Mouse (Mus musculus) gastrocnemius, postnatal 10 days (tissue): ENCODE data around the gene Commd9. TPM values are rescaled to one million over a fixed set of nuclear protein-coding genes. Genes with fewer than 3 reads are reported as not detected.

ENCODE experiments used
- DNase-seq: peaks from one replicate; pipeline ENCODE4 v3.0.0; 2021; ENCODE audit warnings: mixed read lengths
- long read RNA-seq, 2 experiments: library from polyadenylated mRNA; stranded (forward); transcript quantifications; one replicate each; pipeline ENCODE4 v2.0.0; 2021
- total RNA-seq, 2 experiments: library from RNA; stranded (reverse); gene quantifications; 2 replicates each; pipeline ENCODE4 v1.2.3; 2021

Commd9 gene
- 10 to 100 TPM; 34.5 to 36.4 TPM for total RNA-seq
- long read RNA-seq, experiment 1, transcript Commd9-201 (6 exons, 1,191 nt): major isoform, 38 of 41 reads
- long read RNA-seq, experiment 1, partial matches to known transcripts: 0 of 41 reads
- long read RNA-seq, experiment 1, other reads (novel, unspliced or antisense): 3 of 41 reads
- long read RNA-seq, experiment 2, transcript Commd9-201 (6 exons, 1,191 nt): major isoform, 41 of 43 reads
- long read RNA-seq, experiment 2, partial matches to known transcripts: 0 of 43 reads
- long read RNA-seq, experiment 2, other reads (novel, unspliced or antisense): 2 of 43 reads

DNA sequence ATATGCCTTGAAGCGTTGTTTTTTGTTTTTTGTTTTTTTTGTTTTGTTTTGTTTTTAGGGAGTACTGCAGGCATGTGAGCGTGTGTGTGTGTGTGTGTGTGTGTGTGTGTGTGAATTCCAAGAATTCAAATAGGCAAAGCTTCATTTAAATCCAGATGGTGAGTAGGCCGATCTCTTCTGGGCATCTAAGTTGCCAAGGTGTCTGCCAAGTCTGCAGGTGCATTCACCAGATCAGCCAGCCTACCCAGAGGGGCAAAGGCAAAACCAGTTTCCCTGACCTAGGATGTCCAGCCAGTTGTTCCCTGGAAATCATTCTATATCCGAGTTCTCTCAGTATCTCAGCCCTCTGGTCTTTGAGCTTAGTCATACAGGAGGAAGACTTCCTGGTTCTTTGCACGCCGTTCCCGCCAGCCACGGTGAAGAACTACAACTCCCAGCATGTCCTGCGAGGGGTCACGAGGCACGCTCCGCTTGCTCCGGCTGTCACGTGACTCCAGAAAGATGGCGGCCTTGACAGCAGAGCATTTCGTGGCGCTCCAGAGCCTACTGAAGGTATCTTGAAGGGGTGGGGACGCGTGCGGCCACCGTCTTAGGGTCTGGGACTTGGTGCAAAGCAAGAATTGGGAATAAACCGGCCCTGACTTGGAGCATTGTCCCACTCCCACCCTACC lies at the start of gene Commd9:
Gene Commd9 (plus strand): TSS at position 480 of the 671 bp plus-strand sequence.
- DNase-seq: peak; percentile 90

DNA sequence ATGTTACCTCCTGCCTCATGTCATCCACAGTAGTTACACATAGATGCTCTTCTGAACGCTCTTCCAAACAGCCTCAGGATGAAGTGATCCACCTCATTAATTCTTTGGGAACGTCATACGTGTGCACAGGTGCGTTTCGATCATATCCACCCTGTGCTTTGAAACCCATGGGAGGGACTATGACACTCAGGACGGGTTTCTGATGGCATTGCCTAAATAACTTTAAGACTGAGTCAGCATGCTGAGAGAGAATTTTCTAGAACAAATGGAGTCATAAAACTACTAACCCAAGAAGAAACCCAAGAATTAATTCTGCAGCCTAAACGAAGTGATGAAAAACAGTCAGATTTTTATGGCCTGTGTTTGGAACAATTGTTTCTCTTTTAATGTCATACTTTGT lies 43.3 kb upstream of the Commd9 start:
- no peak for DNase-seq

DNA sequence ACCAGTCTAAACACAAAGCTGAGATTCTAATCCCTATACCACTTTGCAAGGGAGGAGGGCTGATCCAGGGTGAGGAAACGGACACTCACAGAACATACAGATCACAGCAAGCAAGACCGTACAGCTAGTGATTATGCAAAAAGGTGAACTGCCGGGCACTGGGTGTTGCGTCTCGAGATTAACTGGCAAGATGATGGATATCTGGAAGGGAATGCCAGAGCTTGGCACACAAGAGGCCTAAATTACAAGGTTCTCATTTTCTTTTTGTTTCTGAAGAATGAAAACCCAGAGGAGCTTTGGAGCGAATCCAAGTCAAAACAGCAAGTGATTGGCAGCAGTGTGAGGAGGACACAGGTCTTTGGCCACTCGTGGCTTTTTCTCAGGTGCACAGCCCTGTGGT lies 31.3 kb upstream of the Commd9 start:
- no peak for DNase-seq

DNA sequence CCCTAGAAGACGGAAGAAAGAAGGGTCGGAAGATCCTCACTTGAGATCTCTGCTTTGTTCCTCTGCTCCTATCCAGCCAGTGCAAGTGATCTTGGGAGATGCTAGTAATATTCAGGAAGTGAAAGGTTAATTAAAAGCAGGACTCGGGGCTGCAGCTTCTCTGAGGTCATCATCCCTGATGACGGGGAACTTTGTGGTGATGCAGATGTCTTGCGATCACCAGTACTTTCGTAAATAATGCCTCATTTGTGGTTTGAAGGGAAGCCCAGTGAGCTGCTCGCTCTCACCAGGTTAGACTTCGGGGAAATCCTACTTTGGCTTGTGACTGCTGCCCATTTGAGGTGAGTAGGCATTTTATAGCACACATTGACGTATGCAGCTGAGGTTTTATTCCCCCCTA lies 29.9 kb upstream of the Commd9 start:
- no peak for DNase-seq

DNA sequence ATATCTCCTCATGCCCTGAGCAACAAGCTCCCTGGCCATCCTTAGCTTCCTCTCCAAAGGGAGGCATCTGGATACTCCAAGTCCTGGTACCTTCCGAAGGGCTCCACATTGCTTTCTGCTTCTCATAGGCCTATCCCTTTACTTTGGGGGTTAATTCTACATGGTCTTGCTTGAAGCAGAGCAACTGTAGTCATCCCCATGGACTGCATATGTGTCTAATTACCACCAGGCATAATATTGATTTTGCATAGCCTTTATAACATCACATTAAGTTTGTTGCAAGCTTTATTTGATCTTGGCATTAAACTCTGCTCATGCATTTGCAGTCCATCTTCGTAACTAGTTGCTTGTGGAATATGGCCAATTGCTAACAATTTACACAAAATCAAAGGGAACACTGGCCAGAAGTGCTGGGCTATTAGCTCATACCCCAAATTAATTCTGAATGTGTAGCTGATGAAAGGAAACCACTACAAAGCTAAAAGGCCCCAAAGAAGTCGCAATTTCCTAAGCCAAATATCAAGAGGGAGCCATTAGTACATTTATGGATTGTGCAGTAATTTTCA lies 25.0 kb upstream of the Commd9 start:
- no peak for DNase-seq

DNA sequence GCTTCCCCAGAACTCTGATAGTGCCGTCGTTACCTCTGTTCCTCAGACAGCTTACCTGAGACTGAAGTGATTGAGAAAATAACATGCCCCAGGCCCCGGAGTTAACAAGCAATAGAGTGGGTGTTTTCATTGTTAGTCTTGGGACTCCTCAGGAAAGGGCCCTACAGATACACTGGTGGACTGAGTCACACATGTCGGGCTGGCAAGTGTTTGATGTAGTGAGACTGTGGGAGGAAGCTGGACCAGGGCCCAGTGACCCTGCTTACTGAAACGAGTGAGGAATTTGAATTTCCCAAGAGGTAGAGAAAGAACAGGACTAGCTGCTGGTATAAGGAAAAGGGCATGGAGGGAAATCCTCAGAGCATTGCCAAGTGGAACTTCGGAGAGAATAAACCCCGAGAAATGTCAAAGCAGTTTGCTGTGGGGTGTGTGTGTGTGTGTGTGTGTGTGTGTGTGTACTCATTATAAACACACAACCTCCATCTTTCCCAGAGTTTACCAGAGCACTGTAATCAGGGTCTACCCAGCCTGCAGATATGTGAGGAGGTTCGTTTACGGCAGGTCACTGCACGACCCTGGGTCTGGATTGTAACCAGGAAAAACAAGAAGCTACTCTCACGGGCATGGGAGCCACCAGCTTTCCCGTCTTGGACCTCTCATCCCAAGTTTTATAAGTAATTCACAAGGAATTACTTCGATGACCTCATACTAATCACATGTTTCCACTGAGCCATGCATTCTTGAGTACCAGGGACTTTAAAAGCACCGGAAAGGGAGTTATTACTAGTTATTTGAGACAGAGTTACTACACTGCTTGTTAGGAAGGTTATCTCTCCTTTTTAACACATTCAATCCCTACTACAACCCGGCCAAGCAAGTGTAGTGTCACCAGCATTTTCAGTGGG lies 23.6 kb upstream of the Commd9 start:
- no peak for DNase-seq

DNA sequence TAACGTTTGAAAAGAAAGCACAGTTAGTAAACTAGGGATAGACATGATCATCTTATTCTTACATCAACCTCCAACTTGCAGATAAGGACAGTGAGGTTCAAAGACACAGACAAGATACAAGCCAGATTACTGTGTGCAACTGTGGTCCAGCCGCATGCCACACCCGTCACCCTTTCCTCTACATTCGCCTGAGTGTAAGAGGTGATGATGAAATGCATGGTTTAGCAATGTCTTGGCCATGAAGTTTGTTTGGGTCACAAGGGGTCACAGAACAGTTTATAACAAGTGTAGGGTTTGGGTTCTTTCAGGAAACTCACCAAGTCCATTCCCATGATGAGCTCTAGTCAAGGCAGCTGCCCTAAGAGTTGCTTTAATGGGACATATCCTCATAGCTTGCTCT lies 17.4 kb upstream of the Commd9 start:
- no peak for DNase-seq

DNA sequence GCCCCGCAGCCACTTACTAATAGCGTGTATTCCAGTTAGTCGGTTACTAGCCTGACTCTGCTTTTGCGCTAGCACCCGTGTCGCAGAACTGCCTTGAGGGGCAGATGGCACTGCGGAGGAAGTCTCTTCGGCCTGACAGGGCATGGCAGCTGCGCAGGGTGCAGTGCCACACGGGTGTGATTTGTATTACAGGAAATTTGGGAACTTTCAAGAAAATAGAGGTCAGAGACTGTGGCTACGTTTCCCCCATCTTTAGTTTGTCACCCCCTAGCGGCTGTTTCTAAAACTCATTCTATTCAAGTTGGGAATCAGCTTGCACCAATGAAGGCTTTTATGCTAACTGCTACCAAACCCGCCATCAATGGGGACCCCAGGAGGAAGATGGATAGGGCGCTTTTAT lies 14.9 kb upstream of the Commd9 start:
- peak; percentile 35 for DNase-seq

DNA sequence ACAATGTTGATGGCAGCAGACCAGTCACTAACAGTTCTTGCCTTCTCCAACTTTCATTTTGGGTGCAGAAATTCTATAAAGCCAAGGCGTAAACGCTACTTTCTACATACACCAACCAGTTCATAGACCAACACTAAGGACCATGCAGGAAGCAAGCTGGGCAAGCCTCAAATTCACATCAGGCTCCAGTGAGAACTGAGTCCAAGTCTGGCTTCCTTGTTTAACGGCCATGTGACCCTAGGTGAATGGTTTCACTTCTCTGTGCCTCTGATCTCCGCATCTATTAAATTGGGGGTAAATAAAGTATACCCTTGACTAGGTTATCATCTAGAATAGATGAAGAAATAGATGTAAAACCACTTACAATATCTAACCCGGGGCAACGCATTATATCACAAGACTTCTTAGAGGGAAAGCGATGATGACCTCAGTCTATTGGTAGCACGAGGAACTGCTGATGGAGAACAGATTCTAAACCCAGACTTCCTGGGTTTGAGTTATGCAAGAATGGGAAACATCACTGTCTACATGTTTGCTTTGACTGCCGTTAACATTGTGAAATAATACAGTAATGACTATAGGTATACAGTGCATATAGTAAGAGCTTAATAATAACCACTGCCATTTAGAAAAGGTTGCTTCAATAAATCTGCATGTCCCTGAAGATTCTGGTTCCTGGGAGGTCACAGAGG lies 4.4 kb upstream of the Commd9 start:
- DNase-seq: no peak

DNA sequence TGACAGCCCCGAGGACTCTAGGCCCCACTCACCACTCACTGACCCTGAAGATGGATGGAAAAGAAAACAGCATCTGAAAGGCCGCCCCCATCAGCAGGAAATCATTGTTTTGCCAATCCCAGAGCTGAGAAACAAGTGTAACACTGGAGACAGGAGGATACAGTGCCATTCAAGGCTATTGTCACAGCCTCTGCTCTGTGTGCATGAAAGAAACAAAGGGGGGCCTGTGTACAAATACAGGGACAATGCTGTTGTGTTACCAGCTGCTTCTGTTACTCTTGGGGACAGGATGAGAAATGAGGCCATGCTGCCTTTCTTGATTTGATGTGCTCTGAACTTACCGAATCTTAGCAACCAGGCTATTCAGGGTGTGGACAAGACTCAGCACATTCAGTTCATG lies 3.0 kb upstream of the Commd9 start, which contains the start of gene Prr5l:
Gene Prr5l (minus strand): TSS at position 30 of the 400 bp plus-strand sequence.
- no peak for DNase-seq

DNA sequence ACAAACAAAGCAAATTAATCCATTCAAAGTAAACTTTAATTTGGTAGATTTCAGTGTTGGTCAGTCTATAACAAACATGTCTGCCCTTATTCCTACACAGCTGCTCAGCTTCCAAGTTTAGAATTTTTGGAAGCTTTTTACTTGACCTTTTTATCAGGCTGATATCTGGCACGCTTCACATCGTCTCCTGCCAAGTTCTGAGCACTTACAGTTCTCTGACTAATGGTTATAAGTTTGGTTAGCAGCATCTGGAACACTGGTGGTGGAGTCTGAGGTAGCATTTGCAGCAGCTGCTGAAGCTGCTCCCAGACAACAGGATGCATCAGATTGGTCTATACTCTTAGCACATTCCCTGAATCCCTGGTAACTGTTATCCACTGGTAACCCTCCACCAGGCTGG lies 1.8 kb upstream of the Commd9 start:
- DNase-seq: no peak

DNA sequence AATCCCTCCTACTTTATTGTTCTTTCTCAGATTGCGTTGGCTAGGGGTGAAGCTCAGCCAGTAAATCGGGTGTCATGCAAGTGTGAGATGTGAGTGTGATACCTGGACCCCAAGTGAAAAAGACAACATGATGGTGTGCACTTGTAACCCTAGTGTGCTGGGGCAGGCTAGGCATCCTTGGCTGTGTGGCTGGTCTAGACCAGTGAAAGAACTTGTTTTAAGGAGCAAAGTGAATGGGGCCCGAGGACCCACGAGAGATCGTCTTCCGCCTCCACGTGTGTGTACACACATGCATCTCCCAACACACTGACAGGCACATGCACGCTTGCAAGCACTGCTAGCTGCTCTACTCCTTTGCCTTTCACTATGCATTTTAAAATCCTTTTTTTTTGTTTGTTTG lies 2.8 kb downstream of the Commd9 start:
- no peak for DNase-seq

DNA sequence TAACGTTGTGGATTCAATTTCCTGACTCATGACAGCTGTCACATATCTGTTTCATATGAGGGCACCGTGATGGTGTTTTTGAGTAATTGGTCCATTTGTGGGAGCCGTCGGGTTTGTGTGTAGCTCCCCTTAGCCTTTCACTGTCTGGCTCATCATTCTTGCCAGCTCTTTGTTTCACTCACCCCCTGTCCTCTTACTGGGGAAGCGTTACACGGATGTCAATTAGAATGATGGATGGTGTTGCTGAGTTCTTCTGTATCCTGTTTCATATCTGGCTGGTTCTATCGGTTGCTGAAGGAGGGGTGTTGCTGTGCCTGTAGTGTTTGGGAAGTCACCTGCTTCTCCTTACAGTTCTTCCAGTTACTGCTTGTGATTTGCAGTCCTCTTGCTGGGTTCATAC lies 5.1 kb downstream of the Commd9 start:
- DNase-seq: no peak

DNA sequence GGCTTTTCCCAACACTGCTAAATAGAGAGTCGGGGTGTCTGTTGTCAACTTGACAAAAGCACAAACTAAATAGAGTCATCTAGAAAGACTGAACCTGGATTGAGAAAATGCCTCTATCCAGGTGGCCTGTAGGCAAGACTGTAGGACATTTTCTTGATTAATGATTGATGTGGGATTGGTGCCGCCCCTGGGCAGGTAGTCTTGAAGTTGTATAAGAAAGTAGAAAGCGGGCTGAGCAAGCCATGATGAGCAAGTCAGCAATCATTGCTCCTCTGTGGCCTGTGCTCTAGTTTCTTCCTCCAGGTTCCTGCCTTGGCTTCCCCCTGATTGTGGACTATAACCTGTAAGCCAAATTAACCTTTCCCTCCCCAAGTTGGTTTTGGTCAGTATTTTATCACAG lies 8.1 kb downstream of the Commd9 start:
- no peak for DNase-seq

DNA sequence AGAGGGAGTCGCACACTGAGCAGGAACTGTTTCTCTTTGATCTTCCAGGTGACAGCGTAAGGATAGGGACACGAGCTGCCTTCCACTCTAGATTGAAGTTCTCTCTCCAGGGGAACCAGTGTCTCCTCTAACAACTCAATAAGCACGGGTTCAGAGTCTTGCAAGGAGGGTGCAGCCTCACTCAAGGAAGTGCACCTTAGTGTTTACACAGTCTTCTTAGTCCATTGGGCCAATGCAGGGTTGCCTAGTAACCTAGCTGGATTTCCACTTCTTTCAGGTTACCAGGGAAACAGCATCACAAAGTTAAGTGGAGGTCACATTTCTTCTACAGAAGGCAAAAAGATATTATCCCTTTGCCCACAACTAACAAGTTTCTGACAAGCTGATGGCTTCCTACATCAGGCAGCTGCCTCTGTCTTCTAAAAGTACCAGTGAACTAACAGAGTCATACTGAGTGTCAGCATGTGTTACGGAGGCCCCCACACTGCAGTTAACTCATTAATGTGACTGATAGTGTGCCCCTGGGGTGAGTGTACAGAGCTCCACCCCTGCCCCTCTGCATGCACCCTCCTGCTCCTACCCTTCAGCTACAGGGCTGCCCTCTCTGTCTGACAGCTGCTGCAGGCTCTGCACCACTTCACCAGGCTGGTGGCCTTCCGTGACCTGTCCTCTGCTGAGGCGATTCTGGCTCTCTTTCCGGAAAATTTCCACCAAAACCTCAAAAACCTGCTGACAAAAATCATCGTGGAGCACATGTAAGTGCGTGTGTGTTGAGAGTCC lies 10.6 kb downstream of the Commd9 start:
- DNase-seq: no peak

DNA sequence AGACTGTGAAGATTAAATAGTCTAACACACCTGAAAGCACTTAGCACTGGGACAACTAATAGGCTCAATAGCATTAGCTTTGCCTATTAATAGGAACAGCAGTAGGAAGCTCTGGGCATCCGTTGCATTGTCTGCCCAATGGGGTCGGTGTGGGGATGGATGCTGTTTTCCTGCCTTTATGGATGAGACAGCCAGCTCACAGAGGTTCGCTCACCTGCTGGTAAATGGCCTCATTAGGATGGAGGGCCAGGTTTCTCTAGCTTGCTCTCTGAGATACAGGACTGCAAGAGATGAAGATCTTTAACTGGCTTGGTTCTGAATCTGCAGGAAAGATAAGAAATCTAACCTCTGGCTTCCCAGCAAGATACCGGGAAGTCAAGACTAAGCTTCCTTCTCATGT lies 16.1 kb downstream of the Commd9 start:
- DNase-seq: no peak

DNA sequence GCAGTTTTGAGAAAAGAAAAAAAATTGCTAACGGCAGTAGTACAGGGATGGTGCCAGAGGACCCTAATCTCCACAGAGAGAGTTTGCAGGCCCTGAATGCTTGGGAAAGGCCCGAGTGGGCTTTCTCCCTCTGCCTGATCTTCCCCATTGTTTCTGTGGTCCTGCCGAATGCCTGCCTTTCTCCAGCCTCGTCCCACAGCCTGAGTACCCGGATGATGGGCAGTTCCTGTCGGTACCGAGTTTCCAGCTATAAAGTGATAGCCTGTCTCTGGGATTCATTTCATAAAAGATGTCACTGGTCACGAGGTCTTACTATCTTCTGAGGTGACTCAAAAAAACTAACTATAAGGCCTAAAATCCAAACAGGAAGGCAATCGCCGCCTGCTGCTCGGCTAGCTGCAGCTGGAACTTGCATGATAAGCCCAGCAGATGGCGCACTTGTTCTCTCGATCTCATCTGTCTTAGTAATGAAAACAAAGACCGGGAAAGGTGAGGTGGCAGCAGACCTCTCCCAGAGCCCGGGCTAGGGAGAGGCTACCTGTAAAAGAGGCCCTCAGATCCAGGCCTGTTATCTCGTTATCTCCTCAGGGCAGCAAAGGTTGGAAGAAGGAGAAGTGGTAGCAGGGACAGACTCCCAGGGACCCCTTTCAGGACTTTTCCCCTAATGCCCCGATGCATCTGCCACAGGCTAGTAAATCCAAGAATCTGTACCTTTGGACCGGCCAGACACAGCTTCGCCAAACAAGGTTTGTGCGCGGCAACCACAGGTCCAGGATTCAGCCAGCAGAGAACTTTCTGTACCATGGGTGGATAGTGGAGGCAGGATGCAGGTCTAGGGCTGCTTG lies 19.7 kb downstream of the Commd9 start:
- peak; percentile 76 for DNase-seq

DNA sequence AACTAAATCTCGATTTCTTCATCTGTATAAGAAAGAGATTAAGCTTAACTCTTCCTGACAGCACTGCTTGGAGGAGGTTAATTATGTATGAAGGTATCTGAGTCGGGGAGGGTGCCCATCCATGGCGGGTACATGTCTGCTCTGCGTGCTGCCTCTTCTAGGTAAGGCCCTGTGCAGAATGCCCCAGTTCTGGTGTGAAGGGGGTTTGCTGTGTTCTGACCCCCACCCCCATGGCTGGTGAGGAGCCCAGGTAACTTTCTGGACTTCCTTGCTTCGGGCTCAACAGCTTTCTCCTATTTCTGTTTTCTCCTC lies 20.3 kb downstream of the Commd9 start:
- no peak for DNase-seq

DNA sequence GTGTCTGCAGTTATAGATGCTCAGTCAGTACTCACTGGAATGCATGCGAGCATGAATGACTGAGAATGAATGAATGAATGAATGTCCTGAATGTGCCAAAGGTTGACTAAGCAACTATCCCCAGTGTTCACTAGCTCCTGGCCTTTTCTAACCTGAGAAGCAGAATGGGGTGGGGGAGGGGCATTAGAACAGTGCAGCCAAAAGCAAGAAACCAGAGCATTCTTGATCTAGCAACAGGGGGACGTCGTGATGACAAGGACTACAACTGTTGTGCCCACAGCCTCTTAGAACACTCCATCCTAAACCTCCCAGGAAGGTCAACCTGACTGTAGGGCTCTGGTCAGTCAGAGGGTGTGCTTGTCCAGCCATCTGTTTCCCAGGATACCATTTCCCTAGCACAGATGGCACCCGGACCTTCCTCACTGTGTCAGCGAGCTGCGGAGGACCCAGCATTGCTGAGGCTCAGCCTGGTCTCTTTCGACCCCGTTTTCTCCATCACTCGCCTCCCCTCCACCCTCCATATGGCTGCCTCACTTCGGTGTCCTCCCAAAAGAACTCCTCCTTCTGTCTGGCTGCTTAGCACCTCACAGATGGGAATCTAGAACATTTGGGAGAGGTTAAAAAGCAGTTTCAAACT lies 21.5 kb downstream of the Commd9 start:
- DNase-seq: no peak

DNA sequence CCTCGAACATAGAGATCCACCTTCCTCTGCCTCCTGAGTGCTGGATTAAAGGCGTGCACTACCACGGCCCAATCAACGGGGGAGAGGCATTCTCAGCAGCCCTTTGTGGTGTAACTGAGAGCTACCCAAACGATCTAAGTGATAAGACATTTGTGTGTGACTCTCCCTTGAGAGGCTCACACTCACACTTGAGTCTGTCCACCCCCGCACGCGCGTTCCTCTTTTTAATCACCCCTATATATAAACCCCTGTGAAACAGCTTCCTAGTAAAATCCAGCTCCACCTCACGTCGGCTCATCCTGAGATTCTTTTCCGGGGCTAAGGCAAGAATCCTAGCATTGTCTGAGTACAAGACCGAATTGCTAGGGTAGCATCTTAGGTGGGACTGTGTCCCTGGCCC lies 22.7 kb downstream of the Commd9 start:
- no peak for DNase-seq
